ENCODE assay signal across 21 mouse cellular contexts in the genomic region with DNA sequence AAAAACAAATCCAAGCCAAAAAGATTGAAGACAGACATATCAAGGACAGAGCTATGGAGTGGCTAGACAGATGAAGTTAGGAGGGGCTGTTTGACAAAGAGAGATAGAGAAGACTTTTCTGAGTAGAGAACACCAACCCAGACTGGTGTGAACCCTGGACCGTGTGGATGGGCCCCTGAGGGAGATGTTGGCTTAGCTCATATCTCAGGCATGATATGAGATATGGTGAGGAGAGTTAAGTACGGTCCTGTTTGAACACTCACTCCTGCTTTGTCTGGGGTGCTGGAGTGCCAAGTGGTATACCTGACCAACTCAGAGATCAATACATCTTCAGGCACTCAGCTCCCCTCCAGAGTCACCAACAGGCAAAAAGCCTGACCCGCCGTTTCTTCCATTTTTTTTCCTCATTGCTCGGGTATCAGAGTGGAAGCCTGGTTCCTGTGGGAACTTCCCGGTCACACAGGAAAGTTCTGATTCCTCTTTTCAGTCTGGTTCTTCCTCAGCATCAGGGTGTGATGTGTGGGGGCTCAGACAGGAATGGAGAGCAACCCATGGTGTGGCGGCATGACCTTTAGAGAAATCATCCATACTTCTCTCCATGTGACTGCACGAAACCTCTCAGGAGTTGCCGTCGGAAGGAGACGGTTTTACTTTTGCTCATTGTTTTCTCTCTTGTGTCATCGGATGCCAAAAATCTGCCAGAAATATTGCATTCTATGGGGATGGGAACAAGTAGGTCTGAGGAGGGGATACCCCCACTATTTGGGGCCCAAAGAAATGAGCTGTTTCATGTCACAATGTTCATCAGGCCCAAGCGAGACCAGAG. TPM values are rescaled to one million over a fixed set of nuclear protein-coding genes. Genes with fewer than 3 reads are reported as not detected.
DNase-seq lines count a peak whose midpoint lies in the region; ATAC-seq and TF ChIP-seq lines count a peak whose summit lies in the region.
"Had no signal": no experiment of that assay in that cellular context is flagged by ENCODE, and none has a peak within 500 bp of the region (broad histone marks: within the 10 kb centered on the region; RNA-seq: fewer than 3 reads in every experiment).

No protein-coding gene starts in this region.

- no peaks in the 10 kb centered on the region for H3K36me3 ChIP-seq in heart, embryonic 10.5 days
- peaks cover 59 to 92% of the 10 kb centered on the region in 2 experiments for H3K36me3 ChIP-seq in CH12.LX (replicated peaks in 1 of 2; ENCODE audit: control insufficient read depth in 1 of 2, insufficient read depth in 1 of 2, low read length in 1 of 2)
- no peaks in the 10 kb centered on the region for H3K36me3 ChIP-seq in intestine, postnatal 0 days (ENCODE audit: control insufficient read depth, insufficient read depth)
- H3K36me3 ChIP-seq in stomach, embryonic 16.5 days (ENCODE audit: control insufficient read depth, insufficient read depth, low read length): no peaks in the 10 kb centered on the region
- H3K36me3 ChIP-seq: embryonic facial prominence, embryonic 13.5 days; forebrain, embryonic 12.5 days; heart, embryonic 12.5 days; hindbrain, embryonic 10.5 days had no signal

- H3K27ac ChIP-seq in heart, embryonic 10.5 days: no peak overlapping the region
- H3K27ac ChIP-seq in CH12.LX (ENCODE audit: insufficient read depth, low read depth): peak overlapping the region; percentile 26
- peak overlapping the region; percentile 60; the same call in 1 of the 2 replicates for H3K27ac ChIP-seq in intestine, postnatal 0 days (ENCODE audit: low read depth, low read length)
- H3K27ac ChIP-seq in stomach, embryonic 16.5 days (ENCODE audit: low read length): no peak overlapping the region
- H3K27ac ChIP-seq: embryonic facial prominence, embryonic 13.5 days; forebrain, embryonic 12.5 days; heart, adult 2 months; hindbrain, embryonic 10.5 days; hindbrain, embryonic 14.5 days had no signal

- TF ChIP-seq CTCF in CH12.LX (conservative IDR thresholded peaks at IDR 0.05 in 1 of 2, IDR thresholded peaks at IDR 0.05 in 1 of 2; ENCODE audit: low read depth in 2 of 2, low read length in 2 of 2): no peak
- TF ChIP-seq CTCF in intestine, postnatal 0 days (IDR thresholded peaks at IDR 0.05; ENCODE audit: low read depth): no peak

- in situ Hi-C loops in CH12.LX (cut with MboI; ENCODE audit: low pct_ligation_motif_present, low pct_unique_long_range_greater_than_20kb, low sequenced_read_pairs): no loop called here

- H3K79me2 ChIP-seq in CH12.LX (replicated peaks; ENCODE audit: control insufficient read depth, extremely low read depth, insufficient read depth, poor library complexity, severe bottlenecking): peaks cover 100% of the 10 kb centered on the region

- dilution Hi-C loops in CH12.LX (cut with MboI; ENCODE audit: extremely low pct_ligation_motif_present, extremely low pct_unique_long_range_greater_than_20kb, low sequenced_read_pairs): no loop called here

- ATAC-seq in intestine, postnatal 0 days: peak; percentile 71
- no peak for ATAC-seq in stomach, embryonic 16.5 days (ENCODE audit: insufficient read depth, low FRiP score)
- ATAC-seq: CD4-positive, CD25-positive, alpha-beta regulatory T cell, adult 4 months; forebrain, embryonic 16.5 days had no signal

- no peaks in the 10 kb centered on the region; the same call in 1 of the 2 replicates for H3K27me3 ChIP-seq in heart, embryonic 10.5 days (ENCODE audit: insufficient read depth, poor library complexity, severe bottlenecking)
- no peaks in the 10 kb centered on the region for H3K27me3 ChIP-seq in CH12.LX (replicated peaks)
- no peaks in the 10 kb centered on the region for H3K27me3 ChIP-seq in intestine, postnatal 0 days (replicated peaks; ENCODE audit: control insufficient read depth, insufficient read depth, low read length)
- H3K27me3 ChIP-seq in stomach, embryonic 16.5 days (ENCODE audit: control insufficient read depth, insufficient read depth, low read length): no peaks in the 10 kb centered on the region
- H3K27me3 ChIP-seq: embryonic facial prominence, embryonic 13.5 days; forebrain, embryonic 12.5 days; heart, embryonic 12.5 days had no signal

- no peak for TF ChIP-seq EP300 in CH12.LX (IDR thresholded peaks at IDR 0.05; ENCODE audit: low read length)

- peak; percentile 85 for DNase-seq in heart, adult 11 months
- no peak for DNase-seq in heart, embryonic 10.5 days (ENCODE audit: low spot score)
- no peak for DNase-seq in CH12.LX (ENCODE audit: extremely low read depth)
- DNase-seq in left cerebral cortex, adult 9 months (ENCODE audit: low spot score in 2 of 2): no peak
- no peak for DNase-seq in adrenal gland, postnatal 36 days
- DNase-seq: B cell, adult 2 months; cerebellum, adult 18-20 months; cerebellum, adult 9-11 months; cerebellum, postnatal 36 days; gastrocnemius, postnatal 10 days; heart, adult 2 months had no signal

- H3K4me1 ChIP-seq in heart, embryonic 10.5 days: peaks cover 17% of the 10 kb centered on the region; the same call in 1 of the 2 replicates
- peaks cover 29 to 96% of the 10 kb centered on the region in 2 experiments for H3K4me1 ChIP-seq in CH12.LX (ENCODE audit: control insufficient read depth in 1 of 2, insufficient read depth in 2 of 2)
- no peaks in the 10 kb centered on the region for H3K4me1 ChIP-seq in intestine, postnatal 0 days (replicated peaks; ENCODE audit: control insufficient read depth, insufficient read depth, low read length)
- no peaks in the 10 kb centered on the region for H3K4me1 ChIP-seq in stomach, embryonic 16.5 days (ENCODE audit: control insufficient read depth, insufficient read depth, low read length)
- H3K4me1 ChIP-seq: embryonic facial prominence, embryonic 13.5 days; forebrain, embryonic 12.5 days had no signal

- no peaks in the 10 kb centered on the region for H3K9me3 ChIP-seq in heart, embryonic 10.5 days
- no peaks in the 10 kb centered on the region for H3K9me3 ChIP-seq in CH12.LX (replicated peaks; ENCODE audit: low read length)
- H3K9me3 ChIP-seq in intestine, postnatal 0 days (ENCODE audit: control insufficient read depth): no peaks in the 10 kb centered on the region
- no peaks in the 10 kb centered on the region for H3K9me3 ChIP-seq in stomach, embryonic 16.5 days (replicated peaks; ENCODE audit: control insufficient read depth, low read length)
- H3K9me3 ChIP-seq: embryonic facial prominence, embryonic 13.5 days; forebrain, embryonic 12.5 days; heart, embryonic 12.5 days; hindbrain, embryonic 10.5 days had no signal

- peak overlapping the region; percentile 11 for H3K9ac ChIP-seq in CH12.LX (ENCODE audit: insufficient read depth, low read depth)
- H3K9ac ChIP-seq in intestine, postnatal 0 days (ENCODE audit: low read depth, low read length): no peak overlapping the region
- H3K9ac ChIP-seq in stomach, embryonic 16.5 days (ENCODE audit: low read length): peak overlapping the region; percentile 26; the same call in 1 of the 2 replicates
- H3K9ac ChIP-seq: embryonic facial prominence, embryonic 13.5 days; forebrain, embryonic 12.5 days; heart, embryonic 12.5 days; hindbrain, embryonic 14.5 days had no signal

- H3K4me2 ChIP-seq in CH12.LX (ENCODE audit: insufficient read depth, low read depth, poor library complexity, severe bottlenecking): peak overlapping the region; percentile 52
- H3K4me2 ChIP-seq in intestine, postnatal 0 days (replicated peaks; ENCODE audit: low read depth): no peak overlapping the region
- H3K4me2 ChIP-seq in stomach, embryonic 16.5 days (ENCODE audit: low read depth, low read length): no peak overlapping the region
- H3K4me2 ChIP-seq: embryonic facial prominence, embryonic 13.5 days; forebrain, embryonic 12.5 days; heart, embryonic 12.5 days; hindbrain, embryonic 14.5 days had no signal

- H3K4me3 ChIP-seq in heart, embryonic 10.5 days: no peak overlapping the region
- H3K4me3 ChIP-seq in CH12.LX (replicated peaks in 1 of 3; ENCODE audit: low read depth in 2 of 3, low read length in 2 of 3, poor library complexity in 1 of 3): peak overlapping the region in 2 of 3 experiments; percentile 5 to 9
- H3K4me3 ChIP-seq in intestine, postnatal 0 days (ENCODE audit: low read depth, low read length): no peak overlapping the region
- no peak overlapping the region for H3K4me3 ChIP-seq in stomach, embryonic 16.5 days (replicated peaks; ENCODE audit: low read length)
- H3K4me3 ChIP-seq: embryonic facial prominence, embryonic 13.5 days; forebrain, embryonic 12.5 days; heart, adult 2 months; heart, embryonic 12.5 days; hindbrain, embryonic 10.5 days had no signal

- WGBS in heart, embryonic 10.5 days: 75% methylated on average over 13 of the region's 13 CpGs
- WGBS in intestine, postnatal 0 days: 64% methylated on average over 13 of the region's 13 CpGs
- WGBS in stomach, embryonic 16.5 days: 79% methylated on average over 13 of the region's 13 CpGs

- TF ChIP-seq POLR2A in CH12.LX (IDR thresholded peaks at IDR 0.05; ENCODE audit: low read depth, low read length): no peak; the same call in 1 of the 2 replicates

- no peak for TF ChIP-seq RAD21 in CH12.LX (IDR thresholded peaks at IDR 0.05; ENCODE audit: low read depth, low read length)

RNA-seq across cellular contexts. Expression of gene Cd80, which starts 11.9 kb away (rescaled TPM):
- polyA plus RNA-seq in heart, embryonic 10.5 days (2016; fragmentation: Nextera tagmentation; extraction: Ambion mirVana): 0.41 and 0.45 TPM in 2 replicates
- total RNA-seq in CH12.LX (2012; rRNA removed) (43.6 and 46.2 TPM in 2 replicates), CH12.LX (2014; rRNA removed) (54.3 and 57.8 TPM in 2 replicates)
- 37.0 and 39.5 TPM in 2 replicates for polyA plus RNA-seq in CH12.LX (2012; ENCODE audit: insufficient read length, low read depth)
- 0.23 and 0.33 TPM in 2 replicates for polyA plus RNA-seq in intestine, postnatal 0 days (2015; fragmentation: Nextera tagmentation; extraction: Ambion mirVana)
- 0.66 and 0.86 TPM in 2 replicates for polyA plus RNA-seq in stomach, embryonic 16.5 days (2015; fragmentation: Nextera tagmentation; extraction: Ambion mirVana)
- total RNA-seq in adrenal gland, postnatal 36 days (2021): under 1 TPM; 0.53 to 0.79 TPM

RNA-seq across cellular contexts. Expression of gene Adprh, which starts 14.8 kb away (rescaled TPM):
- polyA plus RNA-seq in heart, embryonic 10.5 days (2016; fragmentation: Nextera tagmentation; extraction: Ambion mirVana): 127 TPM in 2 replicates
- total RNA-seq in CH12.LX (2012; rRNA removed) (47.3 and 67.7 TPM in 2 replicates), CH12.LX (2014; rRNA removed) (44.9 and 45.3 TPM in 2 replicates)
- 82.9 and 93.2 TPM in 2 replicates for polyA plus RNA-seq in CH12.LX (2012; ENCODE audit: insufficient read length, low read depth)
- polyA plus RNA-seq in intestine, postnatal 0 days (2015; fragmentation: Nextera tagmentation; extraction: Ambion mirVana): 55.3 and 58.8 TPM in 2 replicates
- 73.0 and 79.4 TPM in 2 replicates for polyA plus RNA-seq in stomach, embryonic 16.5 days (2015; fragmentation: Nextera tagmentation; extraction: Ambion mirVana)
- total RNA-seq in adrenal gland, postnatal 36 days (2021): 10 to 100 TPM; 47.3 to 54.0 TPM

RNA-seq across cellular contexts. Expression of gene Pla1a, which starts 34.4 kb away (rescaled TPM):
- polyA plus RNA-seq in heart, embryonic 10.5 days (2016; fragmentation: Nextera tagmentation; extraction: Ambion mirVana): 0.19 and 0.37 TPM in 2 replicates
- total RNA-seq in CH12.LX (2012; rRNA removed): 20.6 and 27.9 TPM in 2 replicates
- total RNA-seq in CH12.LX (2014; rRNA removed): 12.3 and 14.3 TPM in 2 replicates
- polyA plus RNA-seq in CH12.LX (2012; ENCODE audit: insufficient read length, low read depth): 9.3 and 11.0 TPM in 2 replicates
- polyA plus RNA-seq in intestine, postnatal 0 days (2015; fragmentation: Nextera tagmentation; extraction: Ambion mirVana): 1.6 and 1.8 TPM in 2 replicates
- polyA plus RNA-seq in stomach, embryonic 16.5 days (2015; fragmentation: Nextera tagmentation; extraction: Ambion mirVana): 2.3 and 2.6 TPM in 2 replicates
- 10 to 100 TPM; 16.4 to 45.3 TPM for total RNA-seq in adrenal gland, postnatal 36 days (2021)
- total RNA-seq: MEL had no signal

RNA-seq across cellular contexts. Expression of gene Timmdc1, which starts 55.2 kb away (rescaled TPM):
- 25.1 and 39.3 TPM in 2 replicates for polyA plus RNA-seq in heart, embryonic 10.5 days (2016; fragmentation: Nextera tagmentation; extraction: Ambion mirVana)
- 49.7 and 50.1 TPM in 2 replicates for total RNA-seq in CH12.LX (2012; rRNA removed)
- 32.5 and 36.5 TPM in 2 replicates for total RNA-seq in CH12.LX (2014; rRNA removed)
- polyA plus RNA-seq in CH12.LX (2012; ENCODE audit: insufficient read length, low read depth): 45.1 and 45.3 TPM in 2 replicates
- 11.8 and 13.8 TPM in 2 replicates for polyA plus RNA-seq in intestine, postnatal 0 days (2015; fragmentation: Nextera tagmentation; extraction: Ambion mirVana)
- 23.1 and 25.8 TPM in 2 replicates for polyA plus RNA-seq in stomach, embryonic 16.5 days (2015; fragmentation: Nextera tagmentation; extraction: Ambion mirVana)
- 10 to 100 TPM; 46.1 to 47.8 TPM for total RNA-seq in adrenal gland, postnatal 36 days (2021)

Comparison
In these comparisons a context has a peak if more than half of its experiments do, and no peak if none do; other contexts are left out.
1. H3K27ac ChIP-seq: peak in CH12.LX (single experiment) and intestine, postnatal 0 days (single experiment); none in heart, embryonic 10.5 days (single experiment) and stomach, embryonic 16.5 days (single experiment).
2. H3K4me3 ChIP-seq: peak in CH12.LX (2 of 3); none in heart, embryonic 10.5 days (single experiment), intestine, postnatal 0 days (single experiment) and stomach, embryonic 16.5 days (single experiment).
3. RNA of gene Cd80, which starts 11.9 kb away (polyA plus RNA-seq): 37.0 to 39.5 TPM in CH12.LX; 0.66 to 0.86 TPM in stomach, embryonic 16.5 days, 0.41 to 0.45 TPM in heart, embryonic 10.5 days and 0.23 to 0.33 TPM in intestine, postnatal 0 days; every median in the first group is over 10 times any median in the second.